Mouse (Mus musculus) E14TG2a.4 (cell line): ENCODE results near the gene Spock2.

Experiments used
- CTCF ChIP-seq: conservative IDR thresholded peaks from 2 replicates; pipeline ENCODE4 v1.5.1; 2014; ENCODE audit warnings: low read length
- NANOG ChIP-seq: IDR thresholded peaks from 2 replicates; pipeline ENCODE4 v1.6.1; 2014; ENCODE audit warnings: borderline replicate concordance, low read length, mixed read lengths

GRCm38 (mm10) chr10:60080171-60080570 lies 25.8 kb upstream of the Spock2 start:
- TF ChIP-seq CTCF (no peak), NANOG (no peak)
